Mouse (Mus musculus): ENCODE measurements around the gene Prdx5.

DNA sequence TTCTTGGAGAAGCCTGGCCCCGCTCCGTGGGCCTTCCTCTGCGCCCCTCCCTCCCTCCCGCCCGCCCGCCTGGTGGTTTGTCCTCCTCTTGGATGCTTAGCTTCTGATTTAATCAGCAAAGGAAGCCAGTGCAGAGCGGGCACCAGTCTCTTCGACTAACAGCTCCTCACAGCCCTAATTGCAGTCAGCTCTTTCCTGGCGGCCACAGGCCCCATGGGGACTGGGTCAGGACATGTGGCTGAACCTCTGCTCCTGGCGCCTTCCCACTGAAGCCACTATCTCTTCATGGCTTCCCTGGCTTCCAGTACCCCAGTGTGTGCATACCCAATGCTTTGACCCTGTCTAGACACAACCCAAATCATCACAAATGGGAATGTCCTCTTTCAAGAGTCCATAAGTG lies 46.6 kb upstream of the Prdx5 start:
- TF ChIP-seq CTCF (IDR thresholded peaks at IDR 0.05; ENCODE audit: extremely low read depth, insufficient read length, insufficient replicate concordance, low read depth, low read length) (no peak), POLR2A (IDR thresholded peaks at IDR 0.05; ENCODE audit: low read depth, low read length) (no peak)

All from small intestine, adult 2 months (tissue).